Mouse (Mus musculus) thymus, adult 2 months (tissue): ENCODE results near the gene Serpina6.

ENCODE experiments used
- CTCF ChIP-seq: fragments of 200-500 bp; IDR thresholded peaks from 2 replicates; pipeline ENCODE4 v1.5.1; 2012; ENCODE audit warnings: mild to moderate bottlenecking, control low read depth, low read length, moderate library complexity, borderline replicate concordance; ENCODE audit not compliant: control insufficient read depth, poor library complexity, insufficient read depth; ENCODE audit errors: extremely low read depth
- POLR2A ChIP-seq: fragments of 200-500 bp; IDR thresholded peaks from 2 replicates; pipeline ENCODE4 v1.6.1; 2012; ENCODE audit warnings: mild to moderate bottlenecking, low read length, control low read depth, moderate library complexity; ENCODE audit not compliant: control insufficient read depth, poor library complexity, insufficient read depth; ENCODE audit errors: extremely low read depth

GRCm38 (mm10) chr12:103660076-103660475, 3.1 kb upstream of the Serpina6 start:
- TF ChIP-seq CTCF (no peak), POLR2A (no peak)
